Mouse (Mus musculus): ENCODE results near the gene Slc4a3. TPM values are rescaled to one million over a fixed set of nuclear protein-coding genes. Genes with fewer than 3 reads are reported as not detected.

The Slc4a3 gene
- polyA plus RNA-seq, 1 experiment from 2014 or later = 20.8 TPM

DNA sequence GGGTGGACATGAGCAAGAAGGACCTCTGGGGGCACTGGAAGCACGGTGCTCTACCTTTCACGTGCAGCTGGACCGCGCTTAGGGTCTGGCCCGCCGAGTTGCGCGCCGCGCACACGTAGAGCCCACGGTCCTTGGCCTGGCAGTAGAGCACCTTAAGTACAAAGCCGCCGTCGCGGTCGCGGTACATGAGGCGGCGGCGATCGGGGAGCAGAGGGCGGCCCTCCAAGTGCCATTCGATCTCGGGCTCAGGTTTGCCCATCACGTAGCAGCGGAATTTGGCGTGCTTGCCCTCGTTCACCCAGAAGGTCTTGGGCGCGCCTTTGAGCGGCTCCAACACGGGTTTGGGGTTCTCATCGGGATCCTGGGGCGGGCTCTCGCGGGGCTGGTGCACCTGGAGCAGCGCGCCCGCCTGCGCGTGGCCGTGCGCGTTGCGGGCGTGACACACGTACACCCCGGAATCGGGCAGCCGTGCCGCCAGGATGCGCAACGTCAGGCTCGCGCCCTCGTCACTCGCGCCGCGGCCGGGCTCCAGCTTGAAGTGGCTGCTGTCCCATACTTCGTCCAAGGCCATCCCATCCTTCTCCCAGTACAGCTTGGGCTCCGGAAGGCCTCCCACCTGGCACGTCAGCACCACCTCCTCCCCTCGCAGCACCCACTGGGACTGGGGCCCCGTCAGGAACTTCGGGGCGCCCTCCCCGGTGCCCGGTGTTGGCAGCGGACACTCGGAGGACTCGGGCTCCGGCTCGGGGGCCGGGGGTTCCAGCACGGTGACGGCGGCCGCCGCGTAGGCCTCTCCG, 40.7 kb upstream of the Slc4a3 start:
- H3K27ac ChIP-seq (replicated peaks in 1 of 2; ENCODE audit: control insufficient read depth in 1 of 2, insufficient read depth in 1 of 2, low read depth in 2 of 2, low read length in 2 of 2) = peak overlapping the region; percentile 87 to 100
- under 1% methylated on average over 84 of the region's 84 CpGs for WGBS
- 0 out of 2 replicates have a peak, but pooled peaks have one; percentile 8 for ATAC-seq (ENCODE audit: insufficient number of reproducible peaks, insufficient read depth, low FRiP score, low read depth)
- peaks cover 36% of the 10 kb centered on the region for H3K36me3 ChIP-seq (ENCODE audit: control insufficient read depth, insufficient read depth, low read length)
- peaks cover 35 to 46% of the 10 kb centered on the region in 2 experiments for H3K4me1 ChIP-seq (ENCODE audit: control insufficient read depth in 2 of 2, insufficient read depth in 2 of 2, low read length in 2 of 2)
- H3K9ac ChIP-seq (ENCODE audit: low read length) = peak overlapping the region; percentile 100
- no peaks in the 10 kb centered on the region for H3K9me3 ChIP-seq (ENCODE audit: control insufficient read depth, low read length)
- H3K4me2 ChIP-seq (ENCODE audit: low read length) = peak overlapping the region; percentile 84
- no peaks in the 10 kb centered on the region for H3K27me3 ChIP-seq (ENCODE audit: control insufficient read depth, insufficient read depth, low read length)
- peak overlapping the region; percentile 77 to 93 for H3K4me3 ChIP-seq (ENCODE audit: control insufficient read depth in 1 of 2, insufficient read depth in 1 of 2, low read depth in 1 of 2, low read length in 2 of 2)

DNA sequence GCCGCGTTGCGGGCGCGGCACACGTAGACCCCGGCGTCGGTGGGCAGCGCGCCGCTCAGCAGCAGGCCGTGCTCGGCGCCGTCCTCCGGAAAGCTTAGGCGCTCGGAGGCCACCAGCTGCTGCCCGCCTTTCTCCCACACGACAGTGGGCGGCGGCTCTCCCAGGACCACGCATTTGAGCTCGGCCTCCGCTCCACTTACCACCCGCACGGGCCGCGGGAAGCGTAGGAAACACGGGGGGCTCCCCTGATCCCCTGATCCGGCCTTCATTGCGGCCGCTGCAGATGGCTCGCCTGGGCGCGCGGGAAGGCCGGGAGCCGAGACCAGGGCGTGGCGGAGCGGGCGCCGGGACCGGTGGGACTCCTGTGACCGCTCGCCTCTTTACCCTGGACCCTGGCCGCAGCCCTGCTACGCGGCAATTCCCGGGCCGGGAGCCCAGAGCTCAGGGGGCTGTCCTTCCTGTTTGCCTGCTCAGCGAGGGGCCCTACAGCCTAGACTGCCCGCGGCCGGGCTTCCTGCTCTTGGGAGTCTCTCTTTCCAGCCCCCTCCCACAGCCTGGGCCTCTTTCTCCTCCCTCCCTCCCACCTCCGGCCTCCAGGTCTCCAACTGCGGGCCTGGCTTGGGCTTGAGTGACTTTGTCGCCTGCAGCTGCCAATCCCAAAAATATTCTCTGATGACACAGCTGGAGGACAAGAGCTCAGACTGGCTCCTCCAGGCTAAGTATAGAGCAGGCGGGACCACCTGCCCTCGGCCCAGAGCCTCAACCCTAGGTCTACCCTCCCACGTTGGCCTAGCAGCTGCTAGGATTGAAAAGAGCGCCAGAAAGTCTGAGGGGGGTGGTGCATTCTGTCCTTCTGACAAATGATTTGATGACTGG, 39.9 kb upstream of the Slc4a3 start, which contains the start of gene Obsl1:
Gene Obsl1 (minus strand): TSS at position 497 of the 876 bp plus-strand sequence.
- ATAC-seq (ENCODE audit: insufficient number of reproducible peaks, insufficient read depth, low FRiP score, low read depth) = peak; percentile 92
- H3K4me3 ChIP-seq (ENCODE audit: control insufficient read depth in 1 of 2, insufficient read depth in 1 of 2, low read depth in 1 of 2, low read length in 2 of 2) = peak within 1 kb of the TSS; percentile 77 to 93
- peak within 1 kb of the TSS; percentile 87 to 100 for H3K27ac ChIP-seq (replicated peaks in 1 of 2; ENCODE audit: control insufficient read depth in 1 of 2, insufficient read depth in 1 of 2, low read depth in 2 of 2, low read length in 2 of 2)
- no peaks in the 10 kb centered on the region for H3K27me3 ChIP-seq (ENCODE audit: control insufficient read depth, insufficient read depth, low read length)
- H3K9ac ChIP-seq (ENCODE audit: low read length) = peak within 1 kb of the TSS; percentile 100
- peaks cover 28% of the 10 kb centered on the region for H3K36me3 ChIP-seq (ENCODE audit: control insufficient read depth, insufficient read depth, low read length)
- under 1% methylated on average over 65 of the region's 65 CpGs for WGBS
- peak within 1 kb of the TSS; percentile 84 for H3K4me2 ChIP-seq (ENCODE audit: low read length)
- no peaks in the 10 kb centered on the region for H3K9me3 ChIP-seq (ENCODE audit: control insufficient read depth, low read length)
- peaks cover 40 to 54% of the 10 kb centered on the region in 2 experiments for H3K4me1 ChIP-seq (ENCODE audit: control insufficient read depth in 2 of 2, insufficient read depth in 2 of 2, low read length in 2 of 2)

DNA sequence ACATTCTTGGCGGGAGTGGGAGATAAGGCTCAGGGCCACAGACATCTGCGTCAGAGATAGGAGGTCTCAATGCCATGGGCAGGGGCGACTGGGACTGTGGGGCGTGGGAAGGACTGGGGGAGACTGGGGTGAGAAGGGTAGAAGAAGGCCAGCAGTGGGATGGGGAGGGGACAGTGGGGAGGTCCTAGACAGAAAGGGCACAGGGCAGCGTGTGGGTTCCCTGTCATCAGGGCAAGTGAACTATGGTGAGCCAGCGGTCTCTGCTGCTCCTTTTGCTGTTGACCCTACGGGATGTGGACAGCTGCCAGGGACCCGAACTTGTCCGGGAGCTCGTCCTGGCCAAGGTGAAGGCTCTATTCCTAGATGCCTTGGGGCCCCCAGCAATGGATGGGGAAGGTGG, 39.1 kb upstream of the Slc4a3 start, which contains the start of gene Inha:
Gene Inha (plus strand): TSS at position 72 of the 400 bp plus-strand sequence.
- peak within 1 kb of the TSS; percentile 77 to 93 for H3K4me3 ChIP-seq (ENCODE audit: control insufficient read depth in 1 of 2, insufficient read depth in 1 of 2, low read depth in 1 of 2, low read length in 2 of 2)

DNA sequence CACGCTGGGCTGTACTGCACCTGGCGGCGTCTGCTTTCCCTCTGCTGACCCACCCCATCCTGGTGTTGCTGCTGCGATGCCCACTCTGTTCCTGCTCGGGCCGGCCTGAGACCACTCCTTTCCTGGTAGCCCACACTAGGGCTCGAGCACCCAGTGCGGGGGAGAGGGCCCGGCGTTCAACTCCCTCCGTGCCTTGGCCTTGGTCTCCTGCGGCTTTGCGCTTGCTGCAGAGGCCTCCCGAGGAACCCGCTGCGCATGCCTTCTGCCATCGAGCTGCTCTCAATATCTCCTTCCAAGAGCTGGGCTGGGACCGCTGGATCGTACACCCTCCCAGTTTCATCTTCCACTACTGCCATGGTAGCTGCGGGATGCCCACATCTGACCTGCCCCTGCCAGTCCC, 36.5 kb upstream of the Slc4a3 start:
- Histone ChIP-seq H3K4me2 (ENCODE audit: low read length) (peak overlapping the region; percentile 25; the same call in 1 of the 2 replicates), H3K27ac (replicated peaks in 1 of 2; ENCODE audit: control insufficient read depth in 1 of 2, insufficient read depth in 1 of 2, low read depth in 2 of 2, low read length in 2 of 2) (peak overlapping the region; percentile 97; a peak in 3 of 4 replicates), H3K4me1 (ENCODE audit: control insufficient read depth in 2 of 2, insufficient read depth in 2 of 2, low read length in 2 of 2) (peaks cover 41 to 48% of the 10 kb centered on the region in 2 experiments), H3K9ac (ENCODE audit: low read length) (peak overlapping the region; percentile 31; the same call in 1 of the 2 replicates), H3K36me3 (ENCODE audit: control insufficient read depth, insufficient read depth, low read length) (no peaks in the 10 kb centered on the region), H3K27me3 (ENCODE audit: control insufficient read depth, insufficient read depth, low read length) (no peaks in the 10 kb centered on the region), H3K4me3 (ENCODE audit: control insufficient read depth in 1 of 2, insufficient read depth in 1 of 2, low read depth in 1 of 2, low read length in 2 of 2) (no peak overlapping the region), H3K9me3 (ENCODE audit: control insufficient read depth, low read length) (no peaks in the 10 kb centered on the region)
- WGBS = 47% methylated on average over 20 of the region's 20 CpGs
- no peak for ATAC-seq (ENCODE audit: insufficient number of reproducible peaks, insufficient read depth, low FRiP score, low read depth)

More for the DNA sequence above, 39.1 kb upstream of the Slc4a3 start, which contains the start of gene Inha:
- no peaks in the 10 kb centered on the region for H3K27me3 ChIP-seq (ENCODE audit: control insufficient read depth, insufficient read depth, low read length)
- H3K4me2 ChIP-seq (ENCODE audit: low read length) = peak within 1 kb of the TSS; percentile 84
- H3K4me1 ChIP-seq (ENCODE audit: control insufficient read depth in 2 of 2, insufficient read depth in 2 of 2, low read length in 2 of 2) = peaks cover 48 to 62% of the 10 kb centered on the region in 2 experiments
- no peaks in the 10 kb centered on the region for H3K9me3 ChIP-seq (ENCODE audit: control insufficient read depth, low read length)
- peak within 1 kb of the TSS; percentile 100 for H3K9ac ChIP-seq (ENCODE audit: low read length)
- no peak for ATAC-seq (ENCODE audit: insufficient number of reproducible peaks, insufficient read depth, low FRiP score, low read depth)
- H3K27ac ChIP-seq (replicated peaks in 1 of 2; ENCODE audit: control insufficient read depth in 1 of 2, insufficient read depth in 1 of 2, low read depth in 2 of 2, low read length in 2 of 2) = peak within 1 kb of the TSS; percentile 87 to 100
- 17% methylated on average over 8 of the region's 10 CpGs for WGBS
- peaks cover 19% of the 10 kb centered on the region for H3K36me3 ChIP-seq (ENCODE audit: control insufficient read depth, insufficient read depth, low read length)

DNA sequence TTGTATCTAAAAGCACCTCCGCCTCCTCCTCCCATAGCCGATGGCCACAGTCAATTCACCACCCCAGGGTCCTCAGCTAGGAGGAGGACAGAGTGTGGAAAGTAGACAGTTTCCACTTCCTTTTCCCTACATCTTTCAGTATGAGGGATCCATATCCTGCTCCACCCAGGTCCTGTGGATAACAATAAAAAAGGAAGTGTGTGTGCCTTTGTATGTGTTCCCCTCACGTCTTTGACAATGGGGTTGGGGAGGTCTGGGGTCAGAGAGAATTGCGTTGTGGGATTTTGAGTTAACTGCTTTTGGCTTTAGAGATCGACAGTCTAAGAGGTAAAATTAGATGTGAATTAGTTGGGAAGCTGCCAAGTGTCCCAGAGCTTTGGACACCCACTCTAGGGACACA, 35.9 kb upstream of the Slc4a3 start:
- peak overlapping the region; percentile 97 for H3K27ac ChIP-seq (replicated peaks in 1 of 2; ENCODE audit: control insufficient read depth in 1 of 2, insufficient read depth in 1 of 2, low read depth in 2 of 2, low read length in 2 of 2)
- no peaks in the 10 kb centered on the region for H3K9me3 ChIP-seq (ENCODE audit: control insufficient read depth, low read length)
- peaks cover 42 to 51% of the 10 kb centered on the region in 2 experiments for H3K4me1 ChIP-seq (ENCODE audit: control insufficient read depth in 2 of 2, insufficient read depth in 2 of 2, low read length in 2 of 2)
- WGBS = 41% methylated on average over 5 of the region's 5 CpGs
- H3K4me2 ChIP-seq (ENCODE audit: low read length) = peak overlapping the region; percentile 25; the same call in 1 of the 2 replicates
- H3K4me3 ChIP-seq (ENCODE audit: control insufficient read depth in 1 of 2, insufficient read depth in 1 of 2, low read depth in 1 of 2, low read length in 2 of 2) = no peak overlapping the region
- no peak for ATAC-seq (ENCODE audit: insufficient number of reproducible peaks, insufficient read depth, low FRiP score, low read depth)
- no peaks in the 10 kb centered on the region for H3K36me3 ChIP-seq (ENCODE audit: control insufficient read depth, insufficient read depth, low read length)
- peak overlapping the region; percentile 31; the same call in 1 of the 2 replicates for H3K9ac ChIP-seq (ENCODE audit: low read length)
- no peaks in the 10 kb centered on the region for H3K27me3 ChIP-seq (ENCODE audit: control insufficient read depth, insufficient read depth, low read length)

DNA sequence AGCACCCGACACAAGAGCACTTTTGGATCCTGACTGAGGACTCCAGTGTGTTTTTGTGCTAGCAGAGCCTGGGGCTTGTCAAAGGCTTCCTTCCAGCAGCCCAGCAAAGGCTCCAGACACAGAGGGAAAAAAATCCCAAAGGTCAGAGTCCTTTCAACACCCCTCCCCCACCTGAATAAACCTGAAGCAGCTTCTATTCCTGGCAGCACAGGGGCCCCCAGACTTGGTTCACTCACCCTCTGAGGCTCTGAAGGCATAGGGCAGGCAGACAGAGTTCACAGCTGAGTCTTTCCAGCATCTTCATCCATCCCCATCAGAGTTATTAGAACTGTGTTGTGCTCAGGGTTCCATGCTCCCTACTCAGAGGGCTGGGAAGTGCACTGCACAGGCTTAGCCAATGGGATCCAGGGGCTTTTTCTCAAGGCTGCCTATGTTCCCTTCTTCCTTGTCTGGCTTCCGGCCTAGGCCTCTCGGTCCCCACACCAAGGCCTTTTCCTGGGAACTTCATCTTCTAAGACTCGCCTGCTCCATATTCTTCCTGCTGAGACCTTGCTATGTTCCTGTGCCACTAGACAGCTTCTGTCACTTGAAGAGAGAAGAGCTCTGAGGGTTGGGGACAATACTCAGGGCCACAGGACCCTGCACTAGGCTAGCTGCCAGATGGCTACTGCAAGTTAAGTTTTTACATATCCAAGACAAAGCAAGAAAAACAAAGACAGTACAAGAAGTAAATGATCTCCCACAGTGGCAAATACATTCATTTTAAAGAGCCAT, 34.4 kb upstream of the Slc4a3 start:
- H3K27me3 ChIP-seq (ENCODE audit: control insufficient read depth, insufficient read depth, low read length) = no peaks in the 10 kb centered on the region
- peaks cover 43 to 53% of the 10 kb centered on the region in 2 experiments for H3K4me1 ChIP-seq (ENCODE audit: control insufficient read depth in 2 of 2, insufficient read depth in 2 of 2, low read length in 2 of 2)
- peak overlapping the region; percentile 32; the same call in 1 of the 2 replicates for H3K4me2 ChIP-seq (ENCODE audit: low read length)
- H3K4me3 ChIP-seq (ENCODE audit: control insufficient read depth in 1 of 2, insufficient read depth in 1 of 2, low read depth in 1 of 2, low read length in 2 of 2) = no peak overlapping the region
- H3K36me3 ChIP-seq (ENCODE audit: control insufficient read depth, insufficient read depth, low read length) = no peaks in the 10 kb centered on the region
- H3K9me3 ChIP-seq (ENCODE audit: control insufficient read depth, low read length) = no peaks in the 10 kb centered on the region
- peak; percentile 44 for ATAC-seq (ENCODE audit: insufficient number of reproducible peaks, insufficient read depth, low FRiP score, low read depth)
- H3K9ac ChIP-seq (ENCODE audit: low read length) = peak overlapping the region; percentile 64
- peak overlapping the region; percentile 97 for H3K27ac ChIP-seq (replicated peaks in 1 of 2; ENCODE audit: control insufficient read depth in 1 of 2, insufficient read depth in 1 of 2, low read depth in 2 of 2, low read length in 2 of 2)
- 20% methylated on average over 4 of the region's 4 CpGs for WGBS
